Mouse (Mus musculus): ENCODE measurements around the gene Msn.
A peak's percentile ranks its signal among the peaks of the same experiment; 100 is the strongest.
"Not testable (repeated sequence)": the region's sequence is repeated elsewhere in the genome, so short reads cannot be mapped to it uniquely, and the experiment has no call there.

The Msn gene

GRCm38 (mm10) chrX:96144960-96145488 is 49.2 kb downstream of the Msn start:
- DNase-seq = no peak

- no peak for DNase-seq
Observed at GRCm38 (mm10) chrX:96148217-96148616, 52.4 kb downstream of the Msn start.

GRCm38 (mm10) chrX:96153362-96153761 is 57.5 kb downstream of the Msn start:
- DNase-seq = no peak

GRCm38 (mm10) chrX:96157936-96158335 is 62.1 kb downstream of the Msn start:
- no peak for DNase-seq

- DNase-seq = no peak
Observed at GRCm38 (mm10) chrX:96162571-96162970, 66.7 kb downstream of the Msn start.

GRCm38 (mm10) chrX:96171645-96172388 is 76.0 kb downstream of the Msn start:
- DNase-seq = peak; percentile 6

GRCm38 (mm10) chrX:96178437-96178836 is 82.6 kb downstream of the Msn start:
- DNase-seq = peak; percentile 4

- no peak for DNase-seq
Observed at GRCm38 (mm10) chrX:96184100-96184732, 88.4 kb downstream of the Msn start.

- not testable (repeated sequence) for DNase-seq
Observed at GRCm38 (mm10) chrX:96205143-96205542, 109.3 kb downstream of the Msn start.

- no peak for DNase-seq
Observed at GRCm38 (mm10) chrX:96206872-96207271, 111.0 kb downstream of the Msn start.

- DNase-seq = no peak
Observed at GRCm38 (mm10) chrX:96218088-96218487, 122.2 kb downstream of the Msn start.
